Mouse (Mus musculus) embryo, embryonic 9.5 days (tissue): Measurements from ENCODE around the gene Spryd4.
"Not testable (repeated sequence)": the region's sequence is repeated elsewhere in the genome, so short reads cannot be mapped to it uniquely, and the experiment has no call there.

Experiments used
- DNase-seq: peaks from one replicate; pipeline ENCODE4 v3.0.0-alpha.2; 2017; ENCODE audit errors: extremely low spot score

The Spryd4 gene

GRCm38 (mm10) chr10:128187181-128187605 lies 24.4 kb downstream of the Spryd4 start:
- DNase-seq, result no peak

- DNase-seq, result peak; percentile 89
Observed at GRCm38 (mm10) chr10:128185959-128186358, 25.6 kb downstream of the Spryd4 start.

GRCm38 (mm10) chr10:128185277-128185940 lies 26.2 kb downstream of the Spryd4 start:
- DNase-seq, result no peak

GRCm38 (mm10) chr10:128184296-128184695 lies 27.3 kb downstream of the Spryd4 start:
- DNase-seq, result no peak

GRCm38 (mm10) chr10:128179989-128180388 lies 31.6 kb downstream of the Spryd4 start, which contains the start of gene Rbms2:
Gene Rbms2, minus strand, starts transcription at chr10:128180297.
- DNase-seq, result peak; percentile 32

GRCm38 (mm10) chr10:128177316-128177715 lies 34.3 kb downstream of the Spryd4 start:
- DNase-seq, result no peak

GRCm38 (mm10) chr10:128175996-128176755 lies 35.4 kb downstream of the Spryd4 start:
- peak; percentile 84 for DNase-seq

GRCm38 (mm10) chr10:128175302-128175701 lies 36.3 kb downstream of the Spryd4 start:
- DNase-seq, result no peak

GRCm38 (mm10) chr10:128171348-128171747 lies 40.3 kb downstream of the Spryd4 start:
- DNase-seq, result not testable (repeated sequence)

- DNase-seq, result no peak
Observed at GRCm38 (mm10) chr10:128167091-128167490, 44.5 kb downstream of the Spryd4 start.

- not testable (repeated sequence) for DNase-seq
Observed at GRCm38 (mm10) chr10:128165726-128166125, 45.9 kb downstream of the Spryd4 start.
